Mouse (Mus musculus) midbrain, embryonic 14.5 days (tissue): Measurements from ENCODE around the gene Slc9a7. TPM values are rescaled to one million over a fixed set of nuclear protein-coding genes. Genes with fewer than 3 reads are reported as not detected.

Experiments
- polyA plus RNA-seq: library from polyadenylated mRNA; unstranded; fragments of >200 nt; fragmentation: Nextera tagmentation; extraction: Ambion mirVana; gene quantifications from 2 replicates; pipeline ENCODE4 v1.2.1, GENCODE M21; 2014

Gene Slc9a7
- polyA plus RNA-seq, 1 experiment from 2014 or later: 12.2 TPM

Other genes with a start within 250 kb of the Slc9a7 start
- 4.7 and 5.7 TPM in 2 replicates for gene Chst7, start 232.2 kb downstream of the Slc9a7 start, polyA plus RNA-seq
- 11.1 and 18.0 TPM in 2 replicates for gene Rp2, start 72.7 kb upstream of the Slc9a7 start, polyA plus RNA-seq
- gene Jade3, start 133.9 kb upstream of the Slc9a7 start, polyA plus RNA-seq: 5.2 and 7.8 TPM in 2 replicates